Mouse (Mus musculus): ENCODE measurements around the gene Platr25. TPM values are rescaled to one million over a fixed set of nuclear protein-coding genes. Genes with fewer than 3 reads are reported as not detected.
A peak's percentile ranks its signal among the peaks of the same experiment; 100 is the strongest.
"Not testable (repeated sequence)": the region's sequence is repeated elsewhere in the genome, so short reads cannot be mapped to it uniquely, and the experiment has no call there.

Platr25 gene
- polyA plus RNA-seq, 1 experiment from 2014 or later = 37.2 TPM

GRCm38 (mm10) chr13:62627071-62627470 lies 133.4 kb downstream of the Platr25 start:
- not testable (repeated sequence) for H3K4me1 ChIP-seq (replicated peaks); H3K36me3 ChIP-seq; H3K4me3 ChIP-seq; H3K9me3 ChIP-seq; H3K27me3 ChIP-seq; H3K27ac ChIP-seq; ATAC-seq (ENCODE audit: low FRiP score); H3K4me2 ChIP-seq; H3K9ac ChIP-seq
- 45% methylated on average over 1 of the region's 1 CpGs for WGBS

GRCm38 (mm10) chr13:62624277-62624665 lies 136.2 kb downstream of the Platr25 start:
- peak; percentile 93 for ATAC-seq (ENCODE audit: low FRiP score)
- not testable (repeated sequence) for H3K4me1 ChIP-seq (replicated peaks); H3K27ac ChIP-seq; H3K9me3 ChIP-seq; H3K36me3 ChIP-seq; H3K27me3 ChIP-seq
- Histone ChIP-seq H3K4me3 (peak overlapping the region; percentile 49), H3K4me2 (peak overlapping the region; percentile 55), H3K9ac (peak overlapping the region; percentile 59)
- WGBS = 9% methylated on average over 7 of the region's 7 CpGs

- not testable (repeated sequence) for H3K36me3 ChIP-seq; H3K27ac ChIP-seq; H3K4me1 ChIP-seq (replicated peaks); H3K27me3 ChIP-seq; H3K9me3 ChIP-seq
- WGBS = 3% methylated on average over 15 of the region's 15 CpGs
- Histone ChIP-seq H3K4me2 (peak within 1 kb of the TSS; percentile 55), H3K4me3 (peak within 1 kb of the TSS; percentile 49), H3K9ac (peak within 1 kb of the TSS; percentile 59)
- ATAC-seq (ENCODE audit: low FRiP score) = peak; percentile 100
These were observed 136.8 kb downstream of the Platr25 start, which contains the start of gene 6720489N17Rik for GRCm38 (mm10) chr13:62623577-62624276. Gene 6720489N17Rik, minus strand, starts transcription at chr13:62624182.

MicroRNA genes within 50 kb of the gene (microRNA counts, 519-probe panel; counts per million panel counts)
- 51.3 counts per million for microRNA mmu-miR-713

Small RNAs within 50 kb of the gene (microRNA-seq; reads per million reads assigned to microRNA genes)
- not detected for gene Gm24020
- not detected for gene Gm24588
- not detected for gene Mir713

Other genes with a start within 250 kb of the Platr25 start
- gene Zfp935, start 202.2 kb downstream of the Platr25 start, polyA plus RNA-seq (2015; fragmentation: Nextera tagmentation; extraction: Ambion mirVana) = not detected in 2 replicates
- 12.9 and 14.4 TPM in 2 replicates for gene Zfp934, start 189.5 kb downstream of the Platr25 start, polyA plus RNA-seq (2015; fragmentation: Nextera tagmentation; extraction: Ambion mirVana)
- 8.5 and 9.4 TPM in 2 replicates for gene 6720489N17Rik, start 136.5 kb downstream of the Platr25 start, polyA plus RNA-seq (2015; fragmentation: Nextera tagmentation; extraction: Ambion mirVana)
- gene Gm5141, start 25.1 kb upstream of the Platr25 start, polyA plus RNA-seq (2015; fragmentation: Nextera tagmentation; extraction: Ambion mirVana) = 10.8 and 11.2 TPM in 2 replicates
- 0.14 and 0.93 TPM in 2 replicates for gene Fbp2, start 97.7 kb upstream of the Platr25 start, polyA plus RNA-seq (2015; fragmentation: Nextera tagmentation; extraction: Ambion mirVana)
- 0.35 and 0.70 TPM in 2 replicates for gene Fbp1, start 127.6 kb upstream of the Platr25 start, polyA plus RNA-seq (2015; fragmentation: Nextera tagmentation; extraction: Ambion mirVana)
- gene 2010111I01Rik, start 204.2 kb upstream of the Platr25 start, polyA plus RNA-seq (2015; fragmentation: Nextera tagmentation; extraction: Ambion mirVana) = 35.7 and 36.5 TPM in 2 replicates